Mouse (Mus musculus) kidney, adult 2 months (tissue): Measurements from ENCODE around the gene Sytl2.

ENCODE experiments used
- CTCF ChIP-seq: fragments of 200-500 bp; conservative IDR thresholded peaks from 2 replicates; pipeline ENCODE4 v1.5.1; 2011; ENCODE audit warnings: low read depth, mild to moderate bottlenecking, control low read depth, low read length, moderate library complexity, mixed read lengths; ENCODE audit not compliant: insufficient read depth, insufficient read length
- POLR2A ChIP-seq: fragments of 200-500 bp; IDR thresholded peaks from one replicate; pipeline ENCODE4 v1.6.1; 2011; ENCODE audit warnings: low read depth, low read length, control low read depth

GRCm38 (mm10) chr7:90395073-90395472, 93.0 kb downstream of the Sytl2 start:
- TF ChIP-seq CTCF (no peak), POLR2A (no peak)
